Mouse (Mus musculus): ENCODE measurements at regions not wholly inside any gene's neighbourhood (a gene's known extent, or its start where the extent isn't known, plus 50 kb on each side); places are given as distances from the start of the nearest gene placed in this dataset.

DNA sequence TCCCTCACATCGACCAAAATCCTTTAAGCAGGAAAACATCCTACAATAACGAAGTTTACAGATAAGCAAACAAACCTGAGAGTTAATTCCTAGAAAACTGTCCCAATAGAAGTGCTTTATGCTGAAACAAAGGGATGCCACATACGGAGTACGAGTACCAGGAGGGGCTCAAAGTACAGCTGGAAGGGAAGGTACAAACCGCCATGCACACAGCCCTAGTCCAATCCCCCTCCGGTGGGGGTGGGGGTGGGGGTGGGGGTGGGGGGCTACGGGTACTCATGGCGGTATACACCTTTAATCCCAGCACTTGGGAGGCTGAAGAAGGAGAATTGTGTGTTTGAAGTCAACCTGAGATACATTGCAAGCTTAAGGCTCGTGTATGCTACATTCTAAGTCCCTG is 58.6 kb upstream of the Tcf12 start:
- TF ChIP-seq CTCF (IDR thresholded peaks at IDR 0.05; ENCODE audit: low read depth) (no peak), EP300 (optimal IDR thresholded peaks at IDR 0.05) (no peak)
